Mouse (Mus musculus): ENCODE data around the gene Malrd1.

GRCm38 (mm10) chr2:16110696-16111095 lies 584.4 kb downstream of the Malrd1 start:
- no peak for TF ChIP-seq CTCF (IDR thresholded peaks at IDR 0.05; ENCODE audit: low read depth, low read length)
- no peak for TF ChIP-seq POLR2AphosphoS5 (IDR thresholded peaks at IDR 0.05; ENCODE audit: insufficient replicate concordance, low read depth, low read length)
- TF ChIP-seq GATA1 (IDR thresholded peaks at IDR 0.05; ENCODE audit: borderline replicate concordance, low read length): no peak

All from G1E (cell line).